Mouse (Mus musculus): ENCODE measurements around the gene Prkca. TPM values are rescaled to one million over a fixed set of nuclear protein-coding genes. Genes with fewer than 3 reads are reported as not detected.

The Prkca gene
- polyA plus RNA-seq, 1 experiment from 2014 or later = 5.3 TPM

- whole genome bisulfite sequencing = 82% methylated on average over 2 of the region's 2 CpGs
- no peak overlapping the region for H3K4me2 ChIP-seq (ENCODE audit: low read length)
- ATAC-seq = no peak
- no peak overlapping the region for H3K27ac ChIP-seq (ENCODE audit: low read depth, low read length)
- DNase-seq (ENCODE audit: low spot score) = no peak
- 0 out of 2 replicates have a peak, but pooled peaks cover 3% of the 10 kb centered on the region for H3K27me3 ChIP-seq (replicated peaks; ENCODE audit: control insufficient read depth, insufficient read depth, low read length)
- H3K4me3 ChIP-seq (ENCODE audit: low read depth, low read length) = no peak overlapping the region
- H3K4me1 ChIP-seq (ENCODE audit: control insufficient read depth, insufficient read depth, low read length) = peaks cover 18% of the 10 kb centered on the region
- H3K9ac ChIP-seq (ENCODE audit: low read length) = no peak overlapping the region
- H3K9me3 ChIP-seq (replicated peaks; ENCODE audit: control insufficient read depth, low read length) = no peaks in the 10 kb centered on the region
- H3K36me3 ChIP-seq (ENCODE audit: control insufficient read depth, insufficient read depth, low read length) = no peaks in the 10 kb centered on the region
Measured at GRCm38 (mm10) chr11:108345321-108345720, 1.6 kb upstream of the Prkca start.

GRCm38 (mm10) chr11:108344759-108345158, 1.0 kb upstream of the Prkca start:
- DNase-seq (ENCODE audit: low spot score) (no peak), ATAC-seq (no peak)
- H3K9me3 ChIP-seq (replicated peaks; ENCODE audit: control insufficient read depth, low read length) = no peaks in the 10 kb centered on the region
- H3K9ac ChIP-seq (ENCODE audit: low read length) = peak overlapping the region; percentile 81
- 0 out of 2 replicates have a peak, but pooled peaks cover 3% of the 10 kb centered on the region for H3K27me3 ChIP-seq (replicated peaks; ENCODE audit: control insufficient read depth, insufficient read depth, low read length)
- WGBS = 43% methylated on average over 8 of the region's 8 CpGs
- H3K27ac ChIP-seq (ENCODE audit: low read depth, low read length) = no peak overlapping the region
- H3K4me1 ChIP-seq (ENCODE audit: control insufficient read depth, insufficient read depth, low read length) = peaks cover 18% of the 10 kb centered on the region
- H3K4me3 ChIP-seq (ENCODE audit: low read depth, low read length) = peak overlapping the region; percentile 59
- H3K36me3 ChIP-seq (ENCODE audit: control insufficient read depth, insufficient read depth, low read length) = no peaks in the 10 kb centered on the region
- peak overlapping the region; percentile 89 for H3K4me2 ChIP-seq (ENCODE audit: low read length)

- peak within 1 kb of the TSS; percentile 81 for H3K9ac ChIP-seq (ENCODE audit: low read length)
- peak; percentile 46 for DNase-seq (ENCODE audit: low spot score)
- no peaks in the 10 kb centered on the region for H3K9me3 ChIP-seq (replicated peaks; ENCODE audit: control insufficient read depth, low read length)
- H3K27ac ChIP-seq (ENCODE audit: low read depth, low read length) = peak within 1 kb of the TSS; percentile 87
- ATAC-seq = peak; percentile 4
- peak within 1 kb of the TSS; percentile 59 for H3K4me3 ChIP-seq (ENCODE audit: low read depth, low read length)
- H3K4me2 ChIP-seq (ENCODE audit: low read length) = peak within 1 kb of the TSS; percentile 89
- peaks cover 14% of the 10 kb centered on the region for H3K4me1 ChIP-seq (ENCODE audit: control insufficient read depth, insufficient read depth, low read length)
- 0 out of 2 replicates have a peak, but pooled peaks cover 3% of the 10 kb centered on the region for H3K27me3 ChIP-seq (replicated peaks; ENCODE audit: control insufficient read depth, insufficient read depth, low read length)
- under 1% methylated on average over 67 of the region's 75 CpGs for WGBS
- no peaks in the 10 kb centered on the region for H3K36me3 ChIP-seq (ENCODE audit: control insufficient read depth, insufficient read depth, low read length)
Measured at GRCm38 (mm10) chr11:108342781-108343768, 653 bp downstream of the Prkca start, which contains the start of gene Apoh. Gene Apoh (plus strand): TSS chr11:108343354.

GRCm38 (mm10) chr11:108341783-108342182, 1.9 kb downstream of the Prkca start:
- 0 out of 2 replicates have a peak overlapping the region, but pooled peaks have one; percentile 81 for H3K9ac ChIP-seq (ENCODE audit: low read length)
- no peak overlapping the region for H3K27ac ChIP-seq (ENCODE audit: low read depth, low read length)
- peak overlapping the region; percentile 89 for H3K4me2 ChIP-seq (ENCODE audit: low read length)
- H3K36me3 ChIP-seq (ENCODE audit: control insufficient read depth, insufficient read depth, low read length) = no peaks in the 10 kb centered on the region
- ATAC-seq (no peak), DNase-seq (ENCODE audit: low spot score) (no peak)
- peak overlapping the region; percentile 59 for H3K4me3 ChIP-seq (ENCODE audit: low read depth, low read length)
- peaks cover 14% of the 10 kb centered on the region for H3K4me1 ChIP-seq (ENCODE audit: control insufficient read depth, insufficient read depth, low read length)
- 0 out of 2 replicates have a peak, but pooled peaks cover 3% of the 10 kb centered on the region for H3K27me3 ChIP-seq (replicated peaks; ENCODE audit: control insufficient read depth, insufficient read depth, low read length)
- no peaks in the 10 kb centered on the region for H3K9me3 ChIP-seq (replicated peaks; ENCODE audit: control insufficient read depth, low read length)
- WGBS = 35% methylated on average over 8 of the region's 8 CpGs

GRCm38 (mm10) chr11:108340293-108340692, 3.4 kb downstream of the Prkca start:
- peaks cover 14% of the 10 kb centered on the region for H3K4me1 ChIP-seq (ENCODE audit: control insufficient read depth, insufficient read depth, low read length)
- H3K27ac ChIP-seq (ENCODE audit: low read depth, low read length) = no peak overlapping the region
- 0 out of 2 replicates have a peak, but pooled peaks cover 3% of the 10 kb centered on the region for H3K27me3 ChIP-seq (replicated peaks; ENCODE audit: control insufficient read depth, insufficient read depth, low read length)
- ATAC-seq (no peak), DNase-seq (ENCODE audit: low spot score) (no peak)
- no peak overlapping the region for H3K4me3 ChIP-seq (ENCODE audit: low read depth, low read length)
- H3K9ac ChIP-seq (ENCODE audit: low read length) = no peak overlapping the region
- no peak overlapping the region for H3K4me2 ChIP-seq (ENCODE audit: low read length)
- WGBS = 87% methylated on average over 4 of the region's 4 CpGs
- H3K9me3 ChIP-seq (replicated peaks; ENCODE audit: control insufficient read depth, low read length) = no peaks in the 10 kb centered on the region
- H3K36me3 ChIP-seq (ENCODE audit: control insufficient read depth, insufficient read depth, low read length) = no peaks in the 10 kb centered on the region

- Histone ChIP-seq H3K4me3 (ENCODE audit: low read depth, low read length) (no peak overlapping the region), H3K4me1 (ENCODE audit: control insufficient read depth, insufficient read depth, low read length) (no peaks in the 10 kb centered on the region), H3K27ac (ENCODE audit: low read depth, low read length) (no peak overlapping the region), H3K9me3 (replicated peaks; ENCODE audit: control insufficient read depth, low read length) (no peaks in the 10 kb centered on the region), H3K27me3 (replicated peaks; ENCODE audit: control insufficient read depth, insufficient read depth, low read length) (no peaks in the 10 kb centered on the region), H3K9ac (ENCODE audit: low read length) (no peak overlapping the region), H3K36me3 (ENCODE audit: control insufficient read depth, insufficient read depth, low read length) (no peaks in the 10 kb centered on the region), H3K4me2 (ENCODE audit: low read length) (no peak overlapping the region)
- WGBS = 63% methylated on average over 5 of the region's 5 CpGs
- no peak for ATAC-seq
- DNase-seq (ENCODE audit: low spot score) = no peak
Measured at GRCm38 (mm10) chr11:108336445-108336844, 7.3 kb downstream of the Prkca start.

GRCm38 (mm10) chr11:108335536-108335935, 8.2 kb downstream of the Prkca start:
- Histone ChIP-seq H3K36me3 (ENCODE audit: control insufficient read depth, insufficient read depth, low read length) (no peaks in the 10 kb centered on the region), H3K9ac (ENCODE audit: low read length) (no peak overlapping the region), H3K4me2 (ENCODE audit: low read length) (no peak overlapping the region), H3K4me3 (ENCODE audit: low read depth, low read length) (no peak overlapping the region), H3K4me1 (ENCODE audit: control insufficient read depth, insufficient read depth, low read length) (no peaks in the 10 kb centered on the region), H3K9me3 (replicated peaks; ENCODE audit: control insufficient read depth, low read length) (no peaks in the 10 kb centered on the region), H3K27me3 (replicated peaks; ENCODE audit: control insufficient read depth, insufficient read depth, low read length) (no peaks in the 10 kb centered on the region), H3K27ac (ENCODE audit: low read depth, low read length) (no peak overlapping the region)
- 90% methylated on average over 4 of the region's 4 CpGs for WGBS
- DNase-seq (ENCODE audit: low spot score) = no peak
- no peak for ATAC-seq

DNA sequence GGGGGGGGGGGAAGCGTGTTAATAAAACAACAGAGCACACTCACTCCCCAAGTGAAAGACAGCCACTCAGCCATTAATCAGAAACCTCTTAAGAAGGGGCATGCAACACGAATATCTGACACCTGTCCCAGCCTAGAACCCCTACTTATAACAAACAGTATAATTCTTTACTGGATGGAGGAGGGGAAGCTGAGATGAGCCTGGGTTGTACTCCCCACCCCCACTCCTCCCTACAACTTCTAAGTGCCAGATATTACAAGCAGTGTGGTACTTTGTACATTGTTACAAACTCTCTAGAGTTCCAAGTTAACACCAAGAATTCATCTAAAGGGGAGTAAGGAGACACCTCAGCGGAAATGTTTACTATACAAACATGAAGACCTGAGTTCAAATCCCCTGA, 9.1 kb downstream of the Prkca start:
- Histone ChIP-seq H3K27me3 (replicated peaks; ENCODE audit: control insufficient read depth, insufficient read depth, low read length) (no peaks in the 10 kb centered on the region), H3K9me3 (replicated peaks; ENCODE audit: control insufficient read depth, low read length) (no peaks in the 10 kb centered on the region), H3K36me3 (ENCODE audit: control insufficient read depth, insufficient read depth, low read length) (no peaks in the 10 kb centered on the region), H3K4me2 (ENCODE audit: low read length) (no peak overlapping the region), H3K4me3 (ENCODE audit: low read depth, low read length) (no peak overlapping the region), H3K27ac (ENCODE audit: low read depth, low read length) (no peak overlapping the region), H3K9ac (ENCODE audit: low read length) (no peak overlapping the region), H3K4me1 (ENCODE audit: control insufficient read depth, insufficient read depth, low read length) (no peaks in the 10 kb centered on the region)
- 72% methylated on average over 3 of the region's 3 CpGs for WGBS
- ATAC-seq (no peak), DNase-seq (ENCODE audit: low spot score) (no peak)
